Mouse (Mus musculus) megakaryocyte, embryonic 14.5 days (primary cell): ENCODE data around the gene Gm49380. TPM values are rescaled to one million over a fixed set of nuclear protein-coding genes. Genes with fewer than 3 reads are reported as not detected.

Source experiments
- H3K27me3 ChIP-seq: replicated peaks from 2 replicates; pipeline ENCODE3; 2012; ENCODE audit warnings: inconsistent platforms
- H3K36me3 ChIP-seq: replicated peaks from 2 replicates; pipeline ENCODE3; 2012; ENCODE audit warnings: low read length, inconsistent platforms, mixed read lengths
- H3K4me1 ChIP-seq: 2 replicates; pipeline ENCODE4 v1.6.1; 2012; ENCODE audit warnings: inconsistent platforms
- H3K4me3 ChIP-seq: replicated peaks from 2 replicates; pipeline ENCODE3; 2012; ENCODE audit warnings: moderate library complexity, mild to moderate bottlenecking, inconsistent platforms
- H3K9me3 ChIP-seq: 2 replicates; pipeline ENCODE4 v1.6.1; 2012; ENCODE audit warnings: inconsistent platforms
- FLI1 ChIP-seq: IDR thresholded peaks from 2 replicates; pipeline ENCODE4 v1.6.1; 2012; ENCODE audit warnings: low read length, inconsistent platforms, mixed read lengths
- GATA1 ChIP-seq: IDR thresholded peaks from 3 replicates; pipeline ENCODE4 v1.6.1; 2012; ENCODE audit warnings: mixed read lengths, low read length, inconsistent platforms, borderline replicate concordance
- polyA plus RNA-seq: library from polyadenylated mRNA; stranded (reverse); fragments of >175 nt; gene quantifications from 2 replicates; pipeline ENCODE4 v1.2.3, GENCODE M21; 2012; ENCODE audit warnings: low replicate concordance; ENCODE audit not compliant: insufficient read depth

The Gm49380 gene
- polyA plus RNA-seq, 1 experiment, result not detected

- TF ChIP-seq FLI1 (no peak), GATA1 (no peak)
- peaks cover 19% of the 10 kb centered on the region for H3K4me1 ChIP-seq
- no peak overlapping the region for H3K4me3 ChIP-seq
- no peaks in the 10 kb centered on the region for H3K36me3 ChIP-seq
- H3K9me3 ChIP-seq, result peaks cover 37% of the 10 kb centered on the region
- peaks cover 80% of the 10 kb centered on the region for H3K27me3 ChIP-seq
These were observed 71.0 kb downstream of the Gm49380 start for GRCm38 (mm10) chr9:44042396-44042680.

- H3K27me3 ChIP-seq, result peaks cover 77% of the 10 kb centered on the region
These were observed 71.5 kb downstream of the Gm49380 start for GRCm38 (mm10) chr9:44041511-44042395.

GRCm38 (mm10) chr9:44037106-44037505 lies 76.2 kb downstream of the Gm49380 start:
- TF ChIP-seq GATA1 (no peak), FLI1 (no peak)
- Histone ChIP-seq H3K27me3 (peaks cover 65% of the 10 kb centered on the region), H3K9me3 (peaks cover 61% of the 10 kb centered on the region), H3K4me3 (no peak overlapping the region), H3K36me3 (no peaks in the 10 kb centered on the region), H3K4me1 (peaks cover 10% of the 10 kb centered on the region)

More at GRCm38 (mm10) chr9:44041511-44042395, 71.5 kb downstream of the Gm49380 start:
- H3K36me3 ChIP-seq, result no peaks in the 10 kb centered on the region
- no peak overlapping the region for H3K4me3 ChIP-seq
- H3K4me1 ChIP-seq, result peaks cover 15% of the 10 kb centered on the region; the same call in 1 of the 2 replicates
- TF ChIP-seq FLI1, result no peak
- TF ChIP-seq GATA1, result no peak
- H3K9me3 ChIP-seq, result peaks cover 43% of the 10 kb centered on the region

GRCm38 (mm10) chr9:44033957-44034727 lies 79.2 kb downstream of the Gm49380 start:
- peaks cover 53% of the 10 kb centered on the region for H3K9me3 ChIP-seq
- peaks cover 60% of the 10 kb centered on the region for H3K27me3 ChIP-seq
- TF ChIP-seq FLI1, result no peak
- no peak for TF ChIP-seq GATA1
- peaks cover 22% of the 10 kb centered on the region for H3K4me1 ChIP-seq
- no peak overlapping the region for H3K4me3 ChIP-seq
- H3K36me3 ChIP-seq, result no peaks in the 10 kb centered on the region

GRCm38 (mm10) chr9:44033317-44033716 lies 80.0 kb downstream of the Gm49380 start:
- Histone ChIP-seq H3K36me3 (no peaks in the 10 kb centered on the region), H3K27me3 (peaks cover 61% of the 10 kb centered on the region), H3K4me3 (no peak overlapping the region), H3K4me1 (peaks cover 22% of the 10 kb centered on the region), H3K9me3 (peaks cover 47% of the 10 kb centered on the region)
- TF ChIP-seq GATA1 (no peak), FLI1 (no peak)

- TF ChIP-seq FLI1 (no peak), GATA1 (no peak)
- Histone ChIP-seq H3K27me3 (peaks cover 63% of the 10 kb centered on the region), H3K4me1 (peaks cover 22% of the 10 kb centered on the region), H3K9me3 (peaks cover 33% of the 10 kb centered on the region), H3K36me3 (no peaks in the 10 kb centered on the region), H3K4me3 (no peak overlapping the region)
These were observed 81.4 kb downstream of the Gm49380 start for GRCm38 (mm10) chr9:44031946-44032345.

GRCm38 (mm10) chr9:44031079-44031478 lies 82.2 kb downstream of the Gm49380 start:
- Histone ChIP-seq H3K9me3 (peaks cover 29% of the 10 kb centered on the region), H3K36me3 (no peaks in the 10 kb centered on the region), H3K27me3 (peaks cover 65% of the 10 kb centered on the region), H3K4me1 (peaks cover 22% of the 10 kb centered on the region), H3K4me3 (no peak overlapping the region)
- TF ChIP-seq FLI1 (no peak), GATA1 (no peak)

- no peak for TF ChIP-seq GATA1
- TF ChIP-seq FLI1, result no peak
- peaks cover 22% of the 10 kb centered on the region for H3K4me1 ChIP-seq
- H3K4me3 ChIP-seq, result no peak overlapping the region
- H3K27me3 ChIP-seq, result peaks cover 64% of the 10 kb centered on the region
- no peaks in the 10 kb centered on the region for H3K36me3 ChIP-seq
- peaks cover 28% of the 10 kb centered on the region for H3K9me3 ChIP-seq
These were observed 82.7 kb downstream of the Gm49380 start for GRCm38 (mm10) chr9:44030646-44031045.

GRCm38 (mm10) chr9:44029580-44030236 lies 83.6 kb downstream of the Gm49380 start:
- H3K4me1 ChIP-seq, result peaks cover 22% of the 10 kb centered on the region
- TF ChIP-seq FLI1 (no peak), GATA1 (no peak)
- peaks cover 24% of the 10 kb centered on the region for H3K9me3 ChIP-seq
- no peak overlapping the region for H3K4me3 ChIP-seq
- no peaks in the 10 kb centered on the region for H3K36me3 ChIP-seq
- peaks cover 55% of the 10 kb centered on the region for H3K27me3 ChIP-seq

GRCm38 (mm10) chr9:44024096-44024495 lies 89.2 kb downstream of the Gm49380 start:
- H3K27me3 ChIP-seq, result peaks cover 38% of the 10 kb centered on the region
- H3K9me3 ChIP-seq, result peaks cover 12% of the 10 kb centered on the region
- H3K4me3 ChIP-seq, result no peak overlapping the region
- no peaks in the 10 kb centered on the region for H3K36me3 ChIP-seq
- TF ChIP-seq FLI1 (no peak), GATA1 (no peak)
- no peaks in the 10 kb centered on the region for H3K4me1 ChIP-seq
